Mouse (Mus musculus) heart, adult 2 months (tissue): ENCODE measurements at regions not wholly inside any gene's neighbourhood (a gene's known extent, or its start where the extent isn't known, plus 50 kb on each side); places are given as distances from the start of the nearest gene placed in this dataset.
"Not testable (repeated sequence)": the region's sequence is repeated elsewhere in the genome, so short reads cannot be mapped to it uniquely, and the experiment has no call there.

ENCODE experiments used
- DNase-seq, 2 experiments: peaks; one replicate each; pipeline ENCODE4 v3.0.0; 2021
- H3K27ac ChIP-seq: fragments of 200-600 bp; 2 replicates; pipeline ENCODE4 v1.8.1; 2022
- H3K27me3 ChIP-seq: fragments of 200-500 bp; 2 replicates; pipeline ENCODE4 v1.6.1; 2012; ENCODE audit warnings: mild to moderate bottlenecking, low read length, inconsistent platforms, mixed read lengths; ENCODE audit not compliant: control insufficient read depth, insufficient read depth
- H3K36me3 ChIP-seq: fragments of 200-500 bp; 2 replicates; pipeline ENCODE4 v1.6.1; 2012; ENCODE audit warnings: low read length, inconsistent platforms; ENCODE audit not compliant: control insufficient read depth, insufficient read depth
- H3K4me1 ChIP-seq: fragments of 200-500 bp; 2 replicates; pipeline ENCODE4 v1.6.1; 2011; ENCODE audit warnings: low read length; ENCODE audit not compliant: control insufficient read depth, insufficient read depth
- H3K4me3 ChIP-seq: fragments of 200-600 bp; 2 replicates; pipeline ENCODE4 v1.8.1; 2022
- H3K79me2 ChIP-seq: fragments of 200-500 bp; replicated peaks from 2 replicates; pipeline ENCODE4 v1.6.1; 2012; ENCODE audit warnings: mild to moderate bottlenecking, inconsistent platforms, low read length, moderate library complexity, mixed read lengths; ENCODE audit not compliant: control insufficient read depth, insufficient read depth
- H3K9ac ChIP-seq: fragments of 200-500 bp; 2 replicates; pipeline ENCODE4 v1.6.1; 2012; ENCODE audit warnings: low read depth, mild to moderate bottlenecking, control low read depth, inconsistent platforms, low read length, mixed read lengths
- CTCF ChIP-seq: fragments of 200-600 bp; IDR thresholded peaks from 2 replicates; pipeline ENCODE4 v1.8.1; 2022; ENCODE audit warnings: antibody characterized with exemption, mild to moderate bottlenecking, moderate library complexity
- EP300 ChIP-seq: fragments of 200-500 bp; IDR thresholded peaks from 2 replicates; pipeline ENCODE4 v1.6.1; 2011; ENCODE audit warnings: low read depth, low read length, control low read depth; ENCODE audit not compliant: insufficient read depth
- POLR2A ChIP-seq: fragments of 200-500 bp; IDR thresholded peaks from 2 replicates; pipeline ENCODE4 v1.6.1; 2011; ENCODE audit warnings: mild to moderate bottlenecking, low read depth, low read length, control low read depth; ENCODE audit not compliant: insufficient read depth
- whole genome bisulfite sequencing: fragments of 180-500 bp; shearing (Covaris S2); methylation state at CpG from one replicate; pipeline ENCODE4 v1.1.7; 2018; 5-methylcytosine and 5-hydroxymethylcytosine counted together
- intact Hi-C: fragments of 180-260 bp; cut with DNase I; formaldehyde crosslinking; loops from one replicate; pipeline ENCODE4 v1.15.1; 2025

- Histone ChIP-seq H3K36me3 (no peaks in the 10 kb centered on the region), H3K4me1 (no peaks in the 10 kb centered on the region)
- WGBS, result 72% methylated on average over 3 of the region's 3 CpGs
Observed at GRCm38 (mm10) chr9:98228226-98228625, 59.0 kb upstream of the Nmnat3 start.

GRCm38 (mm10) chr9:98228907-98229306 lies 58.3 kb upstream of the Nmnat3 start:
- TF ChIP-seq POLR2A, result no peak
- no peak for TF ChIP-seq CTCF
- TF ChIP-seq EP300, result no peak
- H3K36me3 ChIP-seq, result no peaks in the 10 kb centered on the region
- no peaks in the 10 kb centered on the region for H3K4me1 ChIP-seq
- 76% methylated on average over 7 of the region's 7 CpGs for WGBS
- H3K9ac ChIP-seq, result no peak overlapping the region
- H3K27ac ChIP-seq, result no peak overlapping the region
- H3K79me2 ChIP-seq, result no peaks in the 10 kb centered on the region
- no peak for DNase-seq
- intact Hi-C loops, result no loop called here
- no peak overlapping the region for H3K4me3 ChIP-seq
- no peaks in the 10 kb centered on the region for H3K27me3 ChIP-seq

More at GRCm38 (mm10) chr9:98228226-98228625, 59.0 kb upstream of the Nmnat3 start:
- no peaks in the 10 kb centered on the region for H3K27me3 ChIP-seq
- intact Hi-C loops, result no loop called here
- H3K9ac ChIP-seq, result no peak overlapping the region
- no peak overlapping the region for H3K4me3 ChIP-seq
- no peak for DNase-seq
- no peaks in the 10 kb centered on the region for H3K79me2 ChIP-seq
- no peak overlapping the region for H3K27ac ChIP-seq
- TF ChIP-seq CTCF (no peak), POLR2A (no peak), EP300 (no peak)

- H3K4me1 ChIP-seq, H3K27me3 ChIP-seq, DNase-seq, H3K79me2 ChIP-seq, H3K27ac ChIP-seq, H3K9ac ChIP-seq, intact Hi-C loops, H3K4me3 ChIP-seq, H3K36me3 ChIP-seq: not testable (repeated sequence)
- WGBS, result 35% methylated on average over 2 of the region's 2 CpGs
Observed at GRCm38 (mm10) chr9:98234731-98235130, 52.5 kb upstream of the Nmnat3 start.
